Mouse (Mus musculus): ENCODE measurements around the gene Scand1. TPM values are rescaled to one million over a fixed set of nuclear protein-coding genes. Genes with fewer than 3 reads are reported as not detected.

The Scand1 gene
- polyA plus RNA-seq, 1 experiment from 2014 or later: 63.8 TPM

DNA sequence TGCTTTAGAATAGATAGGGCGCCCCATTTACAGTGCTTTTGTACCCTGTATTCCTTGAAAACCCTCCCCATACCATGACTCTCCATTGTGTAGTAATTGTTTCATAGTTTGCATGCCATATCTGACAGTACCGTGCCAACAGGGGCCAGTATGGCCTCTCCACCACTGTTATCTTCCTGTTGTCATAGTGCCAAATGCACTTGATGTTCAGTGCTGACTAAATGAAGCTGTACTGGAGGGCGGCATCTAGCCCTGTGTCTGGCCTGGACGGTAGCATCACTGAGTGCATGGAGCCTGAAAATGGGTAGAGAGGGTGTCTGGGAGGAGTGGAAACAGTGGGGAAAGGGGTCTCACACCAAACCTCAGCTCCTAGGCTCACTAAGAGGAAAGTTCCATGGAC lies 27.6 kb upstream of the Scand1 start:
- WGBS: 85% methylated on average over 4 of the region's 4 CpGs
- no peak overlapping the region for H3K4me3 ChIP-seq (ENCODE audit: low read depth, low read length)
- H3K27me3 ChIP-seq (ENCODE audit: control insufficient read depth, insufficient read depth, low read length): no peaks in the 10 kb centered on the region
- no peak overlapping the region for H3K4me2 ChIP-seq (ENCODE audit: low read depth)
- no peak overlapping the region for H3K27ac ChIP-seq (ENCODE audit: low read depth, low read length)
- H3K36me3 ChIP-seq (ENCODE audit: control insufficient read depth, insufficient read depth, low read length): no peaks in the 10 kb centered on the region
- H3K9me3 ChIP-seq (ENCODE audit: control insufficient read depth, low read length): no peaks in the 10 kb centered on the region
- H3K9ac ChIP-seq (ENCODE audit: low read length): no peak overlapping the region
- no peak for ATAC-seq (ENCODE audit: insufficient read depth, low FRiP score, low TSS enrichment)
- no peak for DNase-seq (ENCODE audit: low spot score)
- no peaks in the 10 kb centered on the region for H3K4me1 ChIP-seq (ENCODE audit: control insufficient read depth, insufficient read depth, low read length)

DNA sequence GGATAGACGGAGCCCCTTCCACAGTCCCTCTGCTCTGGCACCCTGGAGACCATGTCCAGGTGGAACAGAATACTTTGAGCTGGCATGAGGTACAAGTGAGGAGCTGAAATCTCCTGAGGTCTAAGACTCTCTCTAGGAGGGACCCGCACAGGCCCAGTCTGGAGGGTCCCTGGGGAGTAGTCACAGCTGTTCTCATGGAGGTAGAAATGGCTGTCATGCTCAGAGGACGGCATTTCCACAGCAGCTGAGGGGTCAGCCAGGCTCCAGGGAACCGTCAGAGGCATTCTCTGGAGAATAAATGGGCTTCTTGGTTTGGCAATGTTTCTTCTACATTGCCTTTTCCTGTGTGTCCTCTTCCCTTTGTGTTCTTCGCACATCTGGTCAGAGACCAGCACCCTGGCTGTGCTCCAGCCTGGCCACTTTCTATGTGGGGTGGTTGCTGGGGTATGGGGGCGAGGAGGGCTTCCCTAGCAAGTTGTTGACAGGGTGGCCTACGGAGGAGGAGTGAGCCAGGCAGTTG lies 19.0 kb upstream of the Scand1 start:
- no peak overlapping the region for H3K9ac ChIP-seq (ENCODE audit: low read length)
- 69% methylated on average over 7 of the region's 7 CpGs for WGBS
- no peaks in the 10 kb centered on the region for H3K9me3 ChIP-seq (ENCODE audit: control insufficient read depth, low read length)
- no peaks in the 10 kb centered on the region for H3K27me3 ChIP-seq (ENCODE audit: control insufficient read depth, insufficient read depth, low read length)
- no peak overlapping the region for H3K4me3 ChIP-seq (ENCODE audit: low read depth, low read length)
- no peak overlapping the region for H3K4me2 ChIP-seq (ENCODE audit: low read depth)
- DNase-seq (ENCODE audit: low spot score): no peak
- no peaks in the 10 kb centered on the region for H3K4me1 ChIP-seq (ENCODE audit: control insufficient read depth, insufficient read depth, low read length)
- no peaks in the 10 kb centered on the region for H3K36me3 ChIP-seq (ENCODE audit: control insufficient read depth, insufficient read depth, low read length)
- no peak for ATAC-seq (ENCODE audit: insufficient read depth, low FRiP score, low TSS enrichment)
- H3K27ac ChIP-seq (ENCODE audit: low read depth, low read length): no peak overlapping the region

DNA sequence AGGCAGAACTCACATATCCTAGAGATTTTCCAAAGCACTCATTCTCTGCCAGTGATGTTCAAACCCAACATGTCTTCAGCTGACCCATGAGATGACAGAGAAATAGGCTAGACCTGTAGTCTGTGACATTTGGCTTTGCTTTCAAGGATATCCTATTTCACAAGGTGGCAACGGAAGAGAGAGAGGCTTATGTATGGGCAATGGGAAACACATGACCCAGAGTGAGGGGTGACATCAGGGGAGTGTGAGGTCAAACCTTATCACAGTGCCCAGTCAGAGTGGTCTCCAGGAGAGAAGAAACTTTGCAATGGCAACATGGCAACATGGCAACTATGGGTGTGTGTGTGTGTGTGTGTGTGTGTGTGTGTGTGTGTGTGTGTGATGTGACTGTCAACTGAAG lies 18.2 kb upstream of the Scand1 start:
- Histone ChIP-seq H3K4me1 (ENCODE audit: control insufficient read depth, insufficient read depth, low read length) (no peaks in the 10 kb centered on the region), H3K4me2 (ENCODE audit: low read depth) (no peak overlapping the region), H3K9me3 (ENCODE audit: control insufficient read depth, low read length) (no peaks in the 10 kb centered on the region), H3K36me3 (ENCODE audit: control insufficient read depth, insufficient read depth, low read length) (no peaks in the 10 kb centered on the region), H3K4me3 (ENCODE audit: low read depth, low read length) (no peak overlapping the region), H3K9ac (ENCODE audit: low read length) (no peak overlapping the region), H3K27ac (ENCODE audit: low read depth, low read length) (no peak overlapping the region), H3K27me3 (ENCODE audit: control insufficient read depth, insufficient read depth, low read length) (no peaks in the 10 kb centered on the region)
- ATAC-seq (ENCODE audit: insufficient read depth, low FRiP score, low TSS enrichment) (no peak), DNase-seq (ENCODE audit: low spot score) (no peak)
- 56% methylated on average over 1 of the region's 1 CpGs for WGBS

DNA sequence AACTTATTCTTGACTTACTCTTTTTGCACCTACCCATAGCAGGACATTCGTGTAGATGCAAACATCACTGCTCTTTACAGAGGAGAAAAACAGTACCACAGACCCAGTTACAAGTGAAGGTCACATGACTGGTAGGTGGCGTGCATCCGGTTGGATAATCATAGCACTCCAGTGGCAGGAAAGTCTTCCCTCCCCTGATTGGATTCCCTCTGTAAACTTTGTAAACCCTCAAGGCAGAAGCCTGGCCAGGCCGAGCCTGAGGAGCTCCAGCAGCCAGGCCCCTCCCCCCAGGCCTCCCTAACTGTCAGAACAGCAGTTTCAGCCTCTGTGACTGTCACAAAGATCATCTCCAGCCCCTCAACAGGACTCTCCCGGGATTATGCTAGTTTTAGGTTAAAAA lies 12.2 kb upstream of the Scand1 start:
- Histone ChIP-seq H3K4me3 (ENCODE audit: low read depth, low read length) (no peak overlapping the region), H3K9me3 (ENCODE audit: control insufficient read depth, low read length) (no peaks in the 10 kb centered on the region), H3K4me1 (ENCODE audit: control insufficient read depth, insufficient read depth, low read length) (no peaks in the 10 kb centered on the region), H3K36me3 (ENCODE audit: control insufficient read depth, insufficient read depth, low read length) (no peaks in the 10 kb centered on the region), H3K4me2 (ENCODE audit: low read depth) (no peak overlapping the region), H3K27ac (ENCODE audit: low read depth, low read length) (no peak overlapping the region), H3K9ac (ENCODE audit: low read length) (no peak overlapping the region), H3K27me3 (ENCODE audit: control insufficient read depth, insufficient read depth, low read length) (no peaks in the 10 kb centered on the region)
- ATAC-seq (ENCODE audit: insufficient read depth, low FRiP score, low TSS enrichment): no peak
- 54% methylated on average over 5 of the region's 5 CpGs for WGBS
- no peak for DNase-seq (ENCODE audit: low spot score)

DNA sequence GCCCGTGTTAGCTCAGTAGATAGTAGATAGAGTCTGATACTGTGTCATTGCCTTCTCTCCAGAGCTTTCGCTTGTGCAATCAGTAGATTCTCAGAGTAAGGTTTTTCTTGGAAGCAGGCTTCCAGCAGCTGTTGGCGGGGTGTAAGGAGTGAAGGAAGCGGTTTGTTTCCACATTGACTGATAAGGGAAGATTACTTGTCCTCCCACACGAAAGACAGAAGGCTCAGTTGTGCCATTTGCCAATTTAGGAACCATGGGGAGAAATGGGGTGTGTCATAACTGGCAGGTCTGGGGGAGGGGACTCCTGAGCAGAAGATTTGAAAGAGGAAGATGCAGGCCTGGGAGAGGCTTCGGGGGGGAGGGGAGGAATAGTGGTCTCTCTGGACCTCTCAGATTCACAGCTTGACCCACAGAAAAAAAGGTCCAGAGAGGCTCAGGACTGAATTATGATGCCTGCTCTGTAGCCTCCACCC lies 11.6 kb upstream of the Scand1 start:
- no peaks in the 10 kb centered on the region for H3K27me3 ChIP-seq (ENCODE audit: control insufficient read depth, insufficient read depth, low read length)
- H3K4me1 ChIP-seq (ENCODE audit: control insufficient read depth, insufficient read depth, low read length): no peaks in the 10 kb centered on the region
- WGBS: 74% methylated on average over 6 of the region's 6 CpGs
- no peaks in the 10 kb centered on the region for H3K36me3 ChIP-seq (ENCODE audit: control insufficient read depth, insufficient read depth, low read length)
- H3K9ac ChIP-seq (ENCODE audit: low read length): no peak overlapping the region
- no peaks in the 10 kb centered on the region for H3K9me3 ChIP-seq (ENCODE audit: control insufficient read depth, low read length)
- no peak overlapping the region for H3K27ac ChIP-seq (ENCODE audit: low read depth, low read length)
- H3K4me3 ChIP-seq (ENCODE audit: low read depth, low read length): no peak overlapping the region
- H3K4me2 ChIP-seq (ENCODE audit: low read depth): no peak overlapping the region
- no peak for ATAC-seq (ENCODE audit: insufficient read depth, low FRiP score, low TSS enrichment)
- DNase-seq (ENCODE audit: low spot score): no peak

DNA sequence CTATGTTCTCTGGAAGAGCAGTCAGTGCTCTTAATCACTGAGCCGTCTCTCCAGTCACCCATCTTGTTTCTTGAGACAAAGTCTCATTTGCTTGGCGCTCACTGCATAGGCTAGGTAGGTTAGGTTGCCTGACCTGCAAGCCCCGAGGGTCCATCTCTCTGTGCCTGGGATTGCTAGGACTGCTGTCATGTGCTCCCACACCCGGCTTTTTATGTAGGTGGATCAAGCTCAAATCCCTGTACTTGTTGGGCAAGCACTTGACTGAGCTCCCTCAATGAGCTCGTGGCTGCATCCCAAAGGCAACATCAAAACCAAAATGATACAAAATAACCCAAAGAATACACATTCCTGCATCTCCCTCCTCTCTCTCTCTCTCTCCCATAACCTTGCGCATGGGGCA lies 9.0 kb upstream of the Scand1 start:
- no peak overlapping the region for H3K9ac ChIP-seq (ENCODE audit: low read length)
- no peaks in the 10 kb centered on the region for H3K9me3 ChIP-seq (ENCODE audit: control insufficient read depth, low read length)
- H3K4me3 ChIP-seq (ENCODE audit: low read depth, low read length): no peak overlapping the region
- DNase-seq (ENCODE audit: low spot score) (no peak), ATAC-seq (ENCODE audit: insufficient read depth, low FRiP score, low TSS enrichment) (no peak)
- H3K27me3 ChIP-seq (ENCODE audit: control insufficient read depth, insufficient read depth, low read length): no peaks in the 10 kb centered on the region
- no peak overlapping the region for H3K4me2 ChIP-seq (ENCODE audit: low read depth)
- 89% methylated on average over 6 of the region's 6 CpGs for WGBS
- no peaks in the 10 kb centered on the region for H3K4me1 ChIP-seq (ENCODE audit: control insufficient read depth, insufficient read depth, low read length)
- no peaks in the 10 kb centered on the region for H3K36me3 ChIP-seq (ENCODE audit: control insufficient read depth, insufficient read depth, low read length)
- H3K27ac ChIP-seq (ENCODE audit: low read depth, low read length): no peak overlapping the region

DNA sequence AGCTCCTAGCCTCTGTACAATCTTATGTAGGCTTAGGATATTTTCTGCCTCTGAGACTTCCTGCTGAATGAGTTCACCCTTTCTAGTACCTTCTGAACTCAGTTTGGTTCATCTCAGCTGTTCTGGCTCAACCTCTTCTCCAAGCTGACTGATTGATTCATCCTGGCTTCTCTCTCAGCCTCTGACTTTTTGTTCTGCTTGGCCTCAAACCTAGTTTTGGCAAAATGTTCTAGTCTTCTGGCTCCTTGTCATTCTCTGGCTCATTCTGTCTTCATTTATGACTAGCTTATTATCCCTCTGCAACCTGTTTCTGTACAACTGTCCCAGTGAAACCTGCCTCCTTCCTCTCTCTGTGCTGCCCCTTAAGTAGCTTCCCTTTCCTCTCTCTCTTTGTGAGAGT lies 6.0 kb upstream of the Scand1 start:
- H3K4me3 ChIP-seq (ENCODE audit: low read depth, low read length): no peak overlapping the region
- H3K27ac ChIP-seq (ENCODE audit: low read depth, low read length): no peak overlapping the region
- no peaks in the 10 kb centered on the region for H3K27me3 ChIP-seq (ENCODE audit: control insufficient read depth, insufficient read depth, low read length)
- H3K9me3 ChIP-seq (ENCODE audit: control insufficient read depth, low read length): no peaks in the 10 kb centered on the region
- ATAC-seq (ENCODE audit: insufficient read depth, low FRiP score, low TSS enrichment) (no peak), DNase-seq (ENCODE audit: low spot score) (no peak)
- H3K9ac ChIP-seq (ENCODE audit: low read length): no peak overlapping the region
- H3K4me1 ChIP-seq (ENCODE audit: control insufficient read depth, insufficient read depth, low read length): no peaks in the 10 kb centered on the region
- no peak overlapping the region for H3K4me2 ChIP-seq (ENCODE audit: low read depth)
- H3K36me3 ChIP-seq (ENCODE audit: control insufficient read depth, insufficient read depth, low read length): no peaks in the 10 kb centered on the region

DNA sequence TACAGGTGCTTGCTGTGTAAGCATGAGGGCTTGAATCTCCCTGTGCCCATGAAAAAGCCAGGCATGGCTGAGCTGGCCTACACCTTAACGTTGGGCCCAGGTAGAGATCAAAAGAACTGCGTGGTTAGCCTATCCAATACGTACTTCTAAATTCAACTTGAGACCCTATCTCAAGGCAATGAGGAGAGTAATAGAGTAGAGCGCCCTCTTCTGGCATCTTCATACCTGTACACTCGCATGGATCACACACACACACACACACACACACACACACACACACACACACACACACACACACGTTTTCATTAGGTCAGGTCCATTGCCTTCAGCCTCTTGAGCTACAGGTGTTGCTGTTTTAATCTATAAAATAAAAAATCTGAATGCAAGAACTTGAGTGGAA lies 2.3 kb upstream of the Scand1 start:
- DNase-seq (ENCODE audit: low spot score): no peak

DNA sequence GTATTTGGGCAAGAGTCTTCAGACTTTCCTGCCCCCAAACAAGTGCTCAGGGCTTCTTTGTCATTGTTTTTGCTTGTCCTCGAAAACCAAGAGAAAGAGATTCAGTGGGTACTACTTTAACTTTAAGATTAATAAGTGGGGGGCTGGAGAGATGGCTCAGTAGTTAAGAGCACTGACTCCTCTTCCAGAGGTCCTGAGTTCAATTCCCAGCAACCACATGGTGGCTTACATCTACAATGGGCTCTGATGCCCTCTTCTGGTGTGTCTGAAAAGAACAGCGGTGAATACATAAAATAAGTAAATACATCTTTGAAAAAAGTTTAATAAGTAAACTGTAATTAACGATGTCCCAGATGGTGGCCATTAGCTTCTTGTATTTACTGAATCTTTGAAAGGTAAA lies 649 bp upstream of the Scand1 start:
- no peak overlapping the region for H3K27ac ChIP-seq (ENCODE audit: low read depth, low read length)
- H3K9ac ChIP-seq (ENCODE audit: low read length): no peak overlapping the region
- 63% methylated on average over 3 of the region's 3 CpGs for WGBS
- H3K27me3 ChIP-seq (ENCODE audit: control insufficient read depth, insufficient read depth, low read length): no peaks in the 10 kb centered on the region
- ATAC-seq (ENCODE audit: insufficient read depth, low FRiP score, low TSS enrichment) (no peak), DNase-seq (ENCODE audit: low spot score) (no peak)
- peak overlapping the region; percentile 90 for H3K4me3 ChIP-seq (ENCODE audit: low read depth, low read length)
- H3K36me3 ChIP-seq (ENCODE audit: control insufficient read depth, insufficient read depth, low read length): no peaks in the 10 kb centered on the region
- no peaks in the 10 kb centered on the region for H3K4me1 ChIP-seq (ENCODE audit: control insufficient read depth, insufficient read depth, low read length)
- peak overlapping the region; percentile 73 for H3K4me2 ChIP-seq (ENCODE audit: low read depth)
- H3K9me3 ChIP-seq (ENCODE audit: control insufficient read depth, low read length): no peaks in the 10 kb centered on the region

More for the DNA sequence above, 2.3 kb upstream of the Scand1 start:
- Histone ChIP-seq H3K4me2 (ENCODE audit: low read depth) (no peak overlapping the region), H3K9ac (ENCODE audit: low read length) (no peak overlapping the region), H3K4me3 (ENCODE audit: low read depth, low read length) (no peak overlapping the region), H3K27me3 (ENCODE audit: control insufficient read depth, insufficient read depth, low read length) (no peaks in the 10 kb centered on the region), H3K9me3 (ENCODE audit: control insufficient read depth, low read length) (no peaks in the 10 kb centered on the region), H3K4me1 (ENCODE audit: control insufficient read depth, insufficient read depth, low read length) (no peaks in the 10 kb centered on the region), H3K36me3 (ENCODE audit: control insufficient read depth, insufficient read depth, low read length) (no peaks in the 10 kb centered on the region), H3K27ac (ENCODE audit: low read depth, low read length) (no peak overlapping the region)
- no peak for ATAC-seq (ENCODE audit: insufficient read depth, low FRiP score, low TSS enrichment)
- 91% methylated on average over 6 of the region's 6 CpGs for WGBS

All from neural tube, embryonic 11.5 days (tissue).